Mouse (Mus musculus): ENCODE results near the gene Olfr714. TPM values are rescaled to one million over a fixed set of nuclear protein-coding genes. Genes with fewer than 3 reads are reported as not detected.
"Not testable (repeated sequence)": the region's sequence is repeated elsewhere in the genome, so short reads cannot be mapped to it uniquely, and the experiment has no call there.

Gene Olfr714
- polyA plus RNA-seq, 1 experiment from 2014 or later = not detected

DNA sequence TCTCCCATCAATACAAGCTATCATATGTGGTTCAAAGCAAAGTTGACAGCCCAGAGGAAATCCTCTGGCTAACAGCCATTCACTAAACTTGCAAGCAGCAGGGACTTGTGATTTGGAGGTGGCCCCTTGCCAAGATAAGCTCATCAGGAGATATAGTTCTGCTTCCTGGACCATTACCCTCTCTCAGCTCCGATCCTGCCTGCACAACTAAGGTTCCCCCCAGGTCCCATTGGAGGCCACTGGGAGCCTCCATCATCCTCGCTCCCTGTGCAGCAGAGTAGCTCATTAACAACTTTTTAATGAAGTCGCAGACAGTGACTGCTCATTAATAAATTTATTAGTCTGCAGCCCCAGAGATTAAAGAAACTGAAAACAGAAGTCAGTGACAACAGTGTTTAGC, 23.2 kb upstream of the Olfr714 start:
- H3K9ac ChIP-seq (replicated peaks; ENCODE audit: low read depth) = no peak overlapping the region
- no peaks in the 10 kb centered on the region for H3K9me3 ChIP-seq (ENCODE audit: low read length)
- WGBS = 35% methylated on average over 3 of the region's 3 CpGs
- H3K27me3 ChIP-seq (replicated peaks; ENCODE audit: insufficient read depth, low read length) = no peaks in the 10 kb centered on the region
- H3K36me3 ChIP-seq (ENCODE audit: insufficient read depth, low read length) = no peaks in the 10 kb centered on the region
- no peak overlapping the region for H3K4me2 ChIP-seq (replicated peaks; ENCODE audit: low read depth, low read length)
- H3K4me3 ChIP-seq (ENCODE audit: low read depth, low read length) = no peak overlapping the region
- ATAC-seq (no peak), DNase-seq (ENCODE audit: low spot score) (no peak)
- no peak for TF ChIP-seq CTCF (IDR thresholded peaks at IDR 0.05)
- no peak for TF ChIP-seq EP300 (IDR thresholded peaks at IDR 0.05)
- no peaks in the 10 kb centered on the region for H3K4me1 ChIP-seq (ENCODE audit: insufficient read depth, low read depth, low read length)
- no peak overlapping the region for H3K27ac ChIP-seq (ENCODE audit: low read length)

DNA sequence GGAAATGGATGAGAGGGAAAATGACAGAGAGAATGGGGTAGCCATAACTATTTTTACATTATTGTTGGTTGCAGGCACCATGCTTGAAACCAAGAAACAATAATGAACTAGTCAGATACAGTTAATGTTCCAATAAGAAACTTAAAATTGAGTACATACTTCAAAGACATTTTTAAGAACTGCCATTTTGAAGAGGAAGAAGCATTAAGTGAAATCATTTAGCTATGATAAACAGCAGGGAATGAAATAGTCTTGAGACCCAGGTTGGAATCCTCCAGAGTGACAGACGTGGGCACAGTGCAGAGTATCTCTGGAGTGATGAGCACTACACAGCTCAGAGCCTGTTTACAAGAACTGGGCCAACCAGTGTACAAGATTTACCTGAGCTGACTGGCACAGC, 22.1 kb downstream of the Olfr714 start, which contains the start of gene Olfr17:
Gene Olfr17 (plus strand): TSS at position 301 of the 400 bp plus-strand sequence.
- WGBS = 19% methylated on average over 1 of the region's 1 CpGs
- Histone ChIP-seq H3K4me2 (replicated peaks; ENCODE audit: low read depth, low read length) (no peak within 1 kb of the TSS), H3K36me3 (ENCODE audit: insufficient read depth, low read length) (no peaks in the 10 kb centered on the region), H3K9ac (replicated peaks; ENCODE audit: low read depth) (no peak within 1 kb of the TSS), H3K4me1 (ENCODE audit: insufficient read depth, low read depth, low read length) (no peaks in the 10 kb centered on the region), H3K27me3 (replicated peaks; ENCODE audit: insufficient read depth, low read length) (no peaks in the 10 kb centered on the region), H3K4me3 (ENCODE audit: low read depth, low read length) (no peak within 1 kb of the TSS), H3K9me3 (ENCODE audit: low read length) (no peaks in the 10 kb centered on the region), H3K27ac (ENCODE audit: low read length) (no peak within 1 kb of the TSS)
- ATAC-seq (no peak), DNase-seq (ENCODE audit: low spot score) (no peak)
- no peak for TF ChIP-seq CTCF (IDR thresholded peaks at IDR 0.05)

- not testable (repeated sequence) for H3K9me3 ChIP-seq (ENCODE audit: low read length); DNase-seq (ENCODE audit: low spot score); H3K27me3 ChIP-seq (replicated peaks; ENCODE audit: insufficient read depth, low read length); H3K36me3 ChIP-seq (ENCODE audit: insufficient read depth, low read length); ATAC-seq; H3K9ac ChIP-seq (replicated peaks; ENCODE audit: low read depth); H3K27ac ChIP-seq (ENCODE audit: low read length); H3K4me1 ChIP-seq (ENCODE audit: insufficient read depth, low read depth, low read length); H3K4me3 ChIP-seq (ENCODE audit: low read depth, low read length); H3K4me2 ChIP-seq (replicated peaks; ENCODE audit: low read depth, low read length)
- 84% methylated on average over 1 of the region's 2 CpGs for WGBS
Observed at GRCm38 (mm10) chr7:107110269-107110668, 39.5 kb downstream of the Olfr714 start, which contains the start of gene Olfr715b. TSS of gene Olfr715b (minus strand) at chr7:107110369.

Other genes starting within 250 kb of the Olfr714 start
- not detected in 2 replicates for gene Olfr702, start 237.1 kb upstream of the Olfr714 start, polyA plus RNA-seq (2015; fragmentation: Nextera tagmentation; extraction: Ambion mirVana)
- not detected in 2 replicates for gene Olfr703, start 227.6 kb upstream of the Olfr714 start, polyA plus RNA-seq (2015; fragmentation: Nextera tagmentation; extraction: Ambion mirVana)
- not detected in 2 replicates for gene Olfr704, start 207.8 kb upstream of the Olfr714 start, polyA plus RNA-seq (2015; fragmentation: Nextera tagmentation; extraction: Ambion mirVana)
- not detected in 2 replicates for gene Olfr705, start 194.1 kb upstream of the Olfr714 start, polyA plus RNA-seq (2015; fragmentation: Nextera tagmentation; extraction: Ambion mirVana)
- gene Olfr706, start 182.8 kb upstream of the Olfr714 start, polyA plus RNA-seq (2015; fragmentation: Nextera tagmentation; extraction: Ambion mirVana) = not detected in 2 replicates
- not detected in 2 replicates for gene Olfr707, start 169.7 kb upstream of the Olfr714 start, polyA plus RNA-seq (2015; fragmentation: Nextera tagmentation; extraction: Ambion mirVana)
- not detected in 2 replicates for gene Olfr1532-ps1, start 163.0 kb upstream of the Olfr714 start, polyA plus RNA-seq (2015; fragmentation: Nextera tagmentation; extraction: Ambion mirVana)
- not detected in 2 replicates for gene Olfr709-ps1, start 138.8 kb upstream of the Olfr714 start, polyA plus RNA-seq (2015; fragmentation: Nextera tagmentation; extraction: Ambion mirVana)
- gene Olfr710, start 122.7 kb upstream of the Olfr714 start, polyA plus RNA-seq (2015; fragmentation: Nextera tagmentation; extraction: Ambion mirVana) = not detected in 2 replicates
- not detected in 2 replicates for gene Olfr6, start 107.0 kb upstream of the Olfr714 start, polyA plus RNA-seq (2015; fragmentation: Nextera tagmentation; extraction: Ambion mirVana)
- gene Olfr711, start 95.5 kb upstream of the Olfr714 start, polyA plus RNA-seq (2015; fragmentation: Nextera tagmentation; extraction: Ambion mirVana) = not detected in 2 replicates
- gene Olfr2, start 64.9 kb upstream of the Olfr714 start, polyA plus RNA-seq (2015; fragmentation: Nextera tagmentation; extraction: Ambion mirVana) = not detected in 2 replicates
- gene Olfr713, start 39.8 kb upstream of the Olfr714 start, polyA plus RNA-seq (2015; fragmentation: Nextera tagmentation; extraction: Ambion mirVana) = not detected in 2 replicates
- not detected in 2 replicates for gene Olfr17, start 22.2 kb downstream of the Olfr714 start, polyA plus RNA-seq (2015; fragmentation: Nextera tagmentation; extraction: Ambion mirVana)
- not detected in 2 replicates for gene Olfr715b, start 39.4 kb downstream of the Olfr714 start, polyA plus RNA-seq (2015; fragmentation: Nextera tagmentation; extraction: Ambion mirVana)
- not detected in 2 replicates for gene Olfr715, start 60.1 kb downstream of the Olfr714 start, polyA plus RNA-seq (2015; fragmentation: Nextera tagmentation; extraction: Ambion mirVana)
- gene Olfr716, start 67.3 kb downstream of the Olfr714 start, polyA plus RNA-seq (2015; fragmentation: Nextera tagmentation; extraction: Ambion mirVana) = not detected in 2 replicates
- gene Nlrp14, start 96.0 kb downstream of the Olfr714 start, polyA plus RNA-seq (2015; fragmentation: Nextera tagmentation; extraction: Ambion mirVana) = not detected in 2 replicates
- gene Rbmxl2, start 138.5 kb downstream of the Olfr714 start, polyA plus RNA-seq (2015; fragmentation: Nextera tagmentation; extraction: Ambion mirVana) = not detected in 2 replicates

Data from lung, postnatal 0 days (tissue).